Mouse (Mus musculus): ENCODE measurements around the gene Zkscan17.
A peak's percentile ranks its signal among the peaks of the same experiment; 100 is the strongest.
"Not testable (repeated sequence)": the region's sequence is repeated elsewhere in the genome, so short reads cannot be mapped to it uniquely, and the experiment has no call there.

Gene Zkscan17

DNA sequence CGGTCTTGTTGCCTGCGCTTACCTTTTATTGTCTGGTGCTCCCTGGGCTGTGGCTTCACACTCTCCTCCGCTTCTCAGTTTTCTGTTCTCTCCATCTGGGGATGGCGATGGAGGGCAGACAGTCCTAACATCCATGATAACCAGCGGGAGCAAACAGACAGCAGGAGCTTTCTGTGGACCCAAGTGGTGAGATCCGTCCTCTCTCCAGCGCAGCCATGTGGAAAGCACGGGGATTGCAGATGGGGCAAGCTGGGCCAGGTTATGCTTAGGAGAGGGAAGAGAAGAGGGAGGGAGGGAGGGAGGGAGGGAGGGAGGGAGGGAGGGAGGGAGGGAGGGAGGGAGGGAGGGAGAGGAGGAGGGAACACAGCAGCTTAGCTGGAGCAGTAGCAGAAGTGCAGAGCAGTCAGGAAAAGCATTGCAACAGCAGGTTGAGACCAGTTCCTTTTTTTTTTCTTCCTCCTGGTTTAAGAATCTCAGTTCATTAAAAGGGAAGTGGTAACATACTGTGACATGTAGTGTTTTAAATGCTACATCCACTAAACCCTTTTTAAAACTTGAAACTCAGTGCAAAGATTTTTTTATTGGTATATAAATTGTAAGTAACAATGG is at the start of gene Zkscan17:
Zkscan17 (minus strand) TSS at position 280 of the 609 bp plus-strand sequence.
- DNase-seq = peak; percentile 21 to 54

DNA sequence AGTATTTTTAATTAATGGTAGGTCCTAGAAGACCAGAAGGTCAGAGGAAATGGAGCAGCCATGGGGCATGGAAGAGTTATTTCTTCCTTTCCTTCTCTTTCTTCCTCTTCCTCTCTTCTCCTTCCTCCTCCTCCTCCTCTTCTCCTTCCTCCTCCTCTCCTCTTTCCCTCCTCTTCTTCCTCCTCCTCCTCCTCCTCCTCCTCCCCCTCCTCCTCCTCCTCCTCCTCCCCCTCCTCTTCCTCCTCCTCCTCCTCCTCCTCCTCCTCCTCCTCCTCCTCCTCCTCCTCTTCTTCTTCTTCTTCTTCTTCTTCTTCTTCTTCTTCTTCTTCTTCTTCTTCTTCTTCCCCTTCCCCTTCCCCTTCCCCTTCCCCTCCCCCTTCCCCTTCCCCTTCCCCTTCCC is 49.6 kb upstream of the Zkscan17 start, which contains the start of gene Olfr222:
Olfr222 (minus strand) TSS at position 101 of the 400 bp plus-strand sequence.
- not testable (repeated sequence) for DNase-seq

- peak in 1 of 2 experiments; percentile 8 for DNase-seq
These were observed 49.2 kb upstream of the Zkscan17 start for GRCm38 (mm10) chr11:59575726-59576125.

- DNase-seq = no peak
These were observed 42.8 kb upstream of the Zkscan17 start for GRCm38 (mm10) chr11:59569306-59569705.

DNA sequence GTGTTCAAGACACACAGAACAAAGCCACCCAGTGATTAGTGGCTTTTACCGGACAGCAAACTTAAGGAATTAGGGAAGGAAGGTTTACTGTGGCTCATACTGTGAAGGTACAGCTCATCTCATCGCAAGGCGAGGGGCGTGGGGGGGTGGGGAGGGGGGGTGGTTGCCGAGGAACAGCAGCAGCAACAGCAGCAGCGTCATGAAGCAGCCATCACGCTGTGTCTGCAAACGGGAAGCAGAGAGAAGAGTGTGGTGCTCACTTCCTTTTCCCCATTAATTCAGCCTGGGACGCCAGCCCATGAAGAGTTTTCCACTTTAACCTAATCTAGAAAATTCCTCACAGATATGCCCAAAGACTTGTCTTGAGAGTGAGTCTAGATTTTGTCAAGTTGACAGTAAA is 36.3 kb upstream of the Zkscan17 start:
- no peak for DNase-seq

DNA sequence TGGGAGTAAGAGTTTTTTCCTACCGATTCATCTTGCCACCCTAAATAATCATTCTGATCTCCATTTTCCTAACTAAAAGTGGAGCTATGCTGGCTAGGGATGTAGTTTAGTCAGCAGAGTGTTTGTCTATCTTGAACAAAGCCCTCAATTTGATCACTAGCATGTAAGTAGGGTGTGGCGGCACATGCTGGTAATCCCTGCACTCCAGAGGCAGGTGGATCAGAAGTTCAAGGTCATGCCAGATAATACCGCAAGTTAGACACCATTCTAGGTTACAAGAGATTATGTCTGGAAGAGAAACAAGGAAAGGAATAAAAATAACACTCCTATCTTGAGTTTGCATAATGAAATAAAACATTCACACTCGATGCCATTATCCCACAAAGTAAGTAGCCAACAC is 35.8 kb upstream of the Zkscan17 start:
- no peak for DNase-seq

DNA sequence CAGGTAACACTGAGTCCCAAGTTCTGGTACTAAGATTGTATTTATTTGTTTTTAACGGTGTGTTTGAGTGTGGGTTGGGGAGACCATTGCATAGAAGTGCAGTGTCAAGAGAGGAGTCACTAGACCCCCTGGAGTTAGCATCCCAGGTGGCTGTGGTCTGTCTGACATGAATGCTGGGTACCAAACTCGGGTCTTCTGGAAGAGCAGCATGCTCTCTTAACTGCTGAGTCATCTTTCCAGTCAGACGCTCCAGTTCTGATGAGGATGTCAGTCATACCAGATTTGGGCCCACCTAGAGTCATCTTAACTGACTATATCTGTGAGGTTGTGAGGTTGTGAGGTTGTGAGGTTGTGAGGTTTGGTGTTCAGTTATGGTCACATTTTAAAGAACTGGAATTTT is 34.4 kb upstream of the Zkscan17 start:
- DNase-seq = no peak

GRCm38 (mm10) chr11:59554535-59554934 is 28.0 kb upstream of the Zkscan17 start:
- no peak for DNase-seq

GRCm38 (mm10) chr11:59554127-59554526 is 27.6 kb upstream of the Zkscan17 start:
- no peak for DNase-seq

DNA sequence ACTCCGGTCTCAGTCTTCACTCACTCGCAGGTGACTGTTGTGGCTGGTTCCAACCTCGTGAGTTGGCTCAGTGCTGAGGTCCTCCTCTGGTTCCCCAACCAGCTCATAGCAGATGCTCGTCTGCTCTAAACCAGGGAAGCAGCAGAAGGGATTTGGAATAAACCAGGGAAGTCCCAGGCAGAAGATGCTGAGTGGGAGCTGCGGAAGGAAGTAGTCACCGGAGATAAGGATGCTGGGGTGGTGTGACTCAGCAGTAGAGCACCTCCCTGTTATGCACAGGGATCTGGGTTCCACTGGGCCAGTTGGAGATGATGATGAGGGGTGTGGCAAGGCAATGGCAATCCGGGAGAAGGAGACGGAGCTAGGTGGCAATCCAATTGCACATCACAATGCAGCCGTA is 17.5 kb upstream of the Zkscan17 start:
- no peak for DNase-seq

- no peak for DNase-seq
These were observed 16.8 kb upstream of the Zkscan17 start for GRCm38 (mm10) chr11:59543376-59543775.

GRCm38 (mm10) chr11:59542442-59542841 is 15.9 kb upstream of the Zkscan17 start:
- DNase-seq = no peak

GRCm38 (mm10) chr11:59541324-59541723 is 14.8 kb upstream of the Zkscan17 start, which contains the start of gene Nlrp3:
Gene Nlrp3, plus strand, starts transcription at chr11:59541568.
- no peak for DNase-seq

DNA sequence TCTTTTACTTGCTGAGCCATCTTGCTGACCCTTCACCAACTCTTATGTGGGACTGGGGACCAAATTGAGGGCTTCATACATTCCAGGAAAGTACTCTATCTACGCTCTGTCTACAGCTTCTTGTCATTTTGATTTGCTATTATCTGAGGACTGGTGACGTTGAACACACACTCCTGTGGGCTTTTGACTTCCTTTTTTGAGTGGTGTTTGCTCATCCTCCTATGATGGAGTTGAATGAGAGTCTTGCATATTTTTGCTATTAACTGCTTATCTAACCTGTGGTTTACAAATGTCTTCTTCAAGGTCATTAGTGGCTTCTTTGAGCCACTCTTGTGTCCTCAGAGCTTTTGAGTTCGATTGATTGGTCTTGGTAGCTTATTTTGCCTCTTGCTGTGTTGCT is 13.6 kb upstream of the Zkscan17 start:
- DNase-seq = no peak

- peak; percentile 67 to 71 for DNase-seq
These were observed 11.8 kb upstream of the Zkscan17 start for GRCm38 (mm10) chr11:59538387-59538786.

DNA sequence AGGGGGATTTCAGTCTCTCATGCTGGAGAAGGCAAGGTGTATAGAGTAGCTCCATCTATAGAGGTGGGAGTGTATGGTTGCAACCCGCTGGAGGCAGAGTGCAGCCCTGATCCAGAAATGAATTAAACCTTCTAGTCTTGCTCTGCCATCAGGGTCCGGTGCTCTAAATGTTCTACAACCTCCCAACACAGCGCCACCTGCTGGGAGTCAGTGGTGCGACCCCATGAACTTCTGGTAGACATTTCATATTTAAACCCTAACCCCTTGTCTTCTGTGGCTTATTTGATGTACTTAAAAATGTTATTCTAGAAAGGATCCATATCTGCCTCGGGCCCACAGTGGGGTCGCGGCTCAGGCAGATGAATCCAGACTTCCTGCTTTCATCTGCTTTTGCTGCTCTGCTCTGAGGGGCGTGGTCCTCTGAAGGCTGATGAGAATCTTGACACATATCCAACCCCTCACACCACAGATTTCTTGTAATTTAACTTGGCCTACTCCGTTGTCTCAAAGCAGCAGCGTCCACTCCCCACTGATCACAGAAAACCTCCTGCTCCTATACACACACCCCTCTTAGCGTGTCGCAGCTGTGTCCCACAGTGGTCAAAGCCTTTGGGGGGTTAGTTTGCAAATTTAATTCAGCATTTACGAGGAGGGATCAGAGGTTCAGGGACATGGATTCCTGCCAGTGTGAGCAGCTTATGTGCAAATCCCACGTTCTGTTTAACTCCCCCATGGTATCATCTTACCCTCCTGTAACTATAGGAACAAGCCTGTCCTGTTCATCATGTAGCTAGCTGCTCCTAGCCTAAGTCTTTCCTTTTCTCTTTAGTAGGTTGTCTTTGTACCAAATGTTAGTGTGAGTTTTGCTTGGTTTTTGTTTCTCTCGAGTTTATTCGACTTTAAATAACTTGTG is 10.9 kb upstream of the Zkscan17 start:
- peak in 1 of 2 experiments; percentile 51 for DNase-seq

DNA sequence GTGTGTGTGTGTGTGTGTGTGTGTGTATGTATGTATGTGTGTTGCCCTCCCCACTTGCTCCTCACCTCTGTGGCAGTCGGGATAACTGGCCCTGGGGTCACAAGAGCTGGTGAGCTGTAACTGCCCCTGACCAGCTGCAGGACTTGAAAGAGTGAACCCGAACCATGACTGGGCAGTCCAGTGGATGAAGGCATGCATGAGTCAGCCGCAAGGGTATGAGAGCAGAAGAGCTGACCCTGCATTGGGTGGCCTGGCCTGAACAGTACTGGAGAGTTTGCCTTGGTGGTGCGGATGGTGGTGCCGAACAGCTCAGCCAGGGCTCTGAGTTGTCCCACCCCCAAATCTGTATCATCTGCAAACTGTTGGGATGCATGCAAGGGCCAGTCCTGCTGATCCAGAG is 5.0 kb upstream of the Zkscan17 start:
- DNase-seq = no peak

GRCm38 (mm10) chr11:59530870-59531535 is 4.5 kb upstream of the Zkscan17 start:
- no peak for DNase-seq

- no peak for DNase-seq
These were observed 3.7 kb upstream of the Zkscan17 start for GRCm38 (mm10) chr11:59530221-59530620.

DNA sequence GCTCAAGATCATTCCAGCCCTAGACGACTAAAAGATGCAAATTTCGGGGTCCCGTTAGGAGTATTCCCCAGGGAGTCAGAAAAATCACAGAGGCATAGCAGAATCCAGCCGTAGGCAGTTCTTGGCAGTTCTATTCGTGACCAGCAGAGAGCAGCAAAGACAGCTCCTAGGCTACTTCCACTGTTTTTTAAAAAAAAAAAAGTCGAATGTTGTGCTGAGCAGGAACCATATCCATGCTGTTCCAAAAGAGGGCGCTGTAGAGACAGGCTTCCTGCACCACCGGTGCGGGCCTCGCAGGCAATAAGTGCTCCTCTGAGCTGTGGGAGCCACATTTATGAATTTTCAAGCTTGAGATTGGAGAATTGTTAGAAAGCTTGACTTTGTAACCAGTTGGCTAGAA is 1.3 kb downstream of the Zkscan17 start:
- DNase-seq = peak; percentile 83 to 86

DNA sequence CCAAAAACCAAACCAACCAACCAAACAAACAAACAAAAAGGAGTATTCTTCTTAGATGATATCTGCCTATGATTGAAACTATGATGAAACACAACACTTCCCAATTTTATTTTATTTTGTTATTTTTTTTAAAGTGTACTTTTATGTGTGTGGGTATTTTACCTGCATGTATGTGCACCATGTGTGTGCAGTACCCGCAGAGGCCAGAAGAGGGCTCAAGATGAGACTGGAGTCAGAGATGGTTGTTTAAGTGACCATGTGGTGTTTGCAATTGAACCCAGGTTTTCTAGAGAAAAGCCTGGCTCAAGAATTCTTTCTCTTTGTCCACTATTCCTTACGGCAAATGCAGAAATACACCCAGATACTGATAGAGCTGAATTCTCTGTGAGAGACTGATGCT is 2.4 kb downstream of the Zkscan17 start:
- no peak for DNase-seq

- no peak for DNase-seq
These were observed 6.6 kb downstream of the Zkscan17 start for GRCm38 (mm10) chr11:59519741-59520495.

GRCm38 (mm10) chr11:59518226-59518625 is 8.3 kb downstream of the Zkscan17 start:
- DNase-seq = peak in 1 of 2 experiments; percentile 66
